Mouse (Mus musculus) hindbrain, embryonic 16.5 days (tissue): Measurements from ENCODE around the gene Sele. TPM values are rescaled to one million over a fixed set of nuclear protein-coding genes. Genes with fewer than 3 reads are reported as not detected.

Experiments used
- polyA plus RNA-seq: library from polyadenylated mRNA; unstranded; fragments of >200 nt; fragmentation: Nextera tagmentation; extraction: Ambion mirVana; gene quantifications from 2 replicates; pipeline ENCODE4 v1.2.1, GENCODE M21; 2015

Sele gene
- polyA plus RNA-seq, 1 experiment from 2014 or later, result not detected

Other genes starting within 250 kb of the Sele start
- gene Scyl3, start 119.1 kb upstream of the Sele start, polyA plus RNA-seq, result 13.1 and 14.7 TPM in 2 replicates
- gene BC055324, start 53.4 kb upstream of the Sele start, polyA plus RNA-seq, result 3.7 and 5.1 TPM in 2 replicates
- 7.6 and 7.8 TPM in 2 replicates for gene Mettl18, start 53.3 kb upstream of the Sele start, polyA plus RNA-seq
- gene Sell, start 13.7 kb downstream of the Sele start, polyA plus RNA-seq, result 0.20 and 0.27 TPM in 2 replicates
- not detected in 2 replicates for gene Selp, start 67.0 kb downstream of the Sele start, polyA plus RNA-seq
- gene F5, start 103.6 kb downstream of the Sele start, polyA plus RNA-seq, result 0.09 and 0.21 TPM in 2 replicates
- gene Slc19a2, start 200.8 kb downstream of the Sele start, polyA plus RNA-seq, result 9.1 and 9.5 TPM in 2 replicates
- gene Ccdc181, start 227.4 kb downstream of the Sele start, polyA plus RNA-seq, result 23.9 and 26.4 TPM in 2 replicates